In genomic region chr9:51161771-51162388, GRCm38 (mm10) we compare ENCODE assay signal across 8 mouse cellular contexts. TPM values are rescaled to one million over a fixed set of nuclear protein-coding genes. Genes with fewer than 3 reads are reported as not detected.
DNase-seq lines count a peak whose midpoint lies in the region; ATAC-seq lines count a peak whose summit lies in the region.

No protein-coding gene starts in this region.

- no peak overlapping the region for H3K27ac ChIP-seq in hindbrain, embryonic 16.5 days (ENCODE audit: low read depth, low read length)

- no peak overlapping the region for H3K4me3 ChIP-seq in hindbrain, embryonic 16.5 days (ENCODE audit: low read length)

- H3K36me3 ChIP-seq in hindbrain, embryonic 16.5 days (ENCODE audit: control insufficient read depth, insufficient read depth, low read length) = no peaks in the 10 kb centered on the region

- H3K4me2 ChIP-seq in hindbrain, embryonic 16.5 days (ENCODE audit: low read length) = no peak overlapping the region

- H3K9ac ChIP-seq in hindbrain, embryonic 16.5 days (ENCODE audit: low read depth, low read length) = no peak overlapping the region

- DNase-seq in NIH3T3 (ENCODE audit: low read depth) = peak; percentile 88
- DNase-seq in cerebellum, adult 11-12 months = peak; percentile 48
- peak; percentile 78 for DNase-seq in forelimb bud, embryonic 11.5 days (ENCODE audit: low read depth, low spot score)
- peak; percentile 39 for DNase-seq in left cerebral cortex, adult 11 months (ENCODE audit: low spot score)
- DNase-seq in right cerebral cortex, postnatal 14 days = peak; percentile 78
- DNase-seq in urinary bladder, postnatal 25 days (ENCODE audit: low spot score) = peak; percentile 75

- H3K9me3 ChIP-seq in hindbrain, embryonic 16.5 days (ENCODE audit: control insufficient read depth, low read length) = no peaks in the 10 kb centered on the region

- H3K4me1 ChIP-seq in hindbrain, embryonic 16.5 days (ENCODE audit: control insufficient read depth, insufficient read depth, low read depth, low read length) = no peaks in the 10 kb centered on the region

- H3K27me3 ChIP-seq in hindbrain, embryonic 16.5 days (replicated peaks; ENCODE audit: control insufficient read depth, insufficient read depth, low read length) = peaks cover 2% of the 10 kb centered on the region

- 42% methylated on average over 4 of the region's 4 CpGs for WGBS in hindbrain, embryonic 16.5 days

- ATAC-seq in hindbrain, embryonic 16.5 days = peak; percentile 87
- peak; percentile 89 for ATAC-seq in megakaryocyte progenitor cell, adult 5-6 weeks (replicated peaks; ENCODE audit: poor library complexity)

RNA-seq across cellular contexts. Expression of gene Gm32742, which starts 3.4 kb away (rescaled TPM):
- 0.02 and 0.03 TPM in 2 replicates for polyA plus RNA-seq in hindbrain, embryonic 16.5 days (2015; fragmentation: Nextera tagmentation; extraction: Ambion mirVana)
- 0.10 and 0.22 TPM in 2 replicates for total RNA-seq in megakaryocyte progenitor cell, adult 5-6 weeks (2015)
- 0.14 TPM in 1 of 2 replicates, not detected in the other for total RNA-seq in megakaryocyte progenitor cell, adult 5-6 weeks (2017)

RNA-seq across cellular contexts. Expression of gene Pou2af1, which starts 51.6 kb away (rescaled TPM):
- polyA plus RNA-seq in hindbrain, embryonic 16.5 days (2015; fragmentation: Nextera tagmentation; extraction: Ambion mirVana) = 0.11 and 0.30 TPM in 2 replicates
- 0.39 TPM in 1 of 2 replicates, not detected in the other for total RNA-seq in megakaryocyte progenitor cell, adult 5-6 weeks (2015)
- not detected in 2 replicates for total RNA-seq in megakaryocyte progenitor cell, adult 5-6 weeks (2017)
